Mouse (Mus musculus) ovary, adult 18-20 months (tissue): ENCODE data around the gene Grk2.
A peak's percentile ranks its signal among the peaks of the same experiment; 100 is the strongest.
"Not testable (repeated sequence)": the region's sequence is repeated elsewhere in the genome, so short reads cannot be mapped to it uniquely, and the experiment has no call there.

ENCODE experiments used
- DNase-seq: peaks from one replicate; pipeline ENCODE4 v3.0.0; 2022; ENCODE audit warnings: low spot score, mixed read lengths

The Grk2 gene

DNA sequence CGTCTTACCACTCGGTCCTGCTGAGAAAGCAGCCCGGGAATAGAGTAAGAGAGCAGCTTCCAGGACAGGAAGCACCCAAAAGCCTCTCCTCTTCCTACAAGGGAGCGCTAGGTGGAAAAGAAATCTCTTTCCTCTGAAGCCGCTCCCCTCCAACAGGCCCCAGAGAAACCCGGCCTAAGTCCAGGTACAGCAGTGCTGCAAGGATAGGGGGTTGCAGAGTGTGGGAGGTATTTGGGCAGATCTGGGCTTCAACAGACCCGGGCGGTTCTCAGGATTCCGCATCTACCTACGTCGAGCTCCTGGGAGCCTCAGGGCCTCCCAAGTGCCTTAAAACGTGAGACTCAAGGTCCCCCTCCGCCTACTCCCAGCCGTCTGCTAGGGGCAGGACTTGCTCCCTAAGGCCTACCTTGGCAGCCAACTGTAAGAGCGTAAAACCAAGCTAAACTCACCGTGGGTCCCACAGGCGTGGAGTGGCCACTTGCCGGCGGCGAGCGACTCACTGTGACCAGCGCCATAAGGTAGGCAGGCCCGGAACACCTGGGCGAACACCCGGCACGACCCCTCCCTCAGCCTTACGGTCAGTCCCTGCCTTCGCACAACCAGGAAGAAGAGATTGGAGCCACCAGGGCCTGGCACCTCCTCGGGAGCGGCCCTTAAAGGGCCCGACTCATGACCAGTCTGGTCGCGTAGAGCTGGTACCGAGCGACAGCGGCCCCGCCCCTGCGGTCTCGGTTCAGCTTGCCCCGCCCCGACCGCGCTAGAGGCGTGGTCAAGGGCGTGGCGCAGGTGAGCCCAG lies 37.3 kb downstream of the Grk2 start, which contains the start of gene Ssh3:
Gene Ssh3, minus strand, starts transcription at position 615 of the 796 bp plus-strand sequence.
- DNase-seq: peak; percentile 78

DNA sequence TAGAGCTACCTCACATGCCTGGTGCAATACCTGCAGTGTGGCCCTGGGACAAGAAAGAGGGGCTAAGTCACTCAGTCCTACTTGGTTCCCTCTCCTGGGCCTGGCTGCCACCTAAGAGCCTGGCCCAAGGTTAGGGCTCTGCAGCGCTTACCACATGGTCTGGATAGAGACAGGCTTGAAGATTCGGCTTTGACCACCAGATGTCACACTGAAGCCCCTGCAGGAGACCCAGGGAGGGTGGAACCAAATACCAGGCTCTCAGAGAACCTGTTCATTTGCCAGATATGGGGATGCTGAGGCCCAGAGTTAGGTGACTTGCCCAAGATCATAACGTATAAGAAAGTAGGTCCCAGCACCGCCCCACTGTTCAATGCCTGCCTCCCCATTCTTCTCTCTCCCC lies 40.1 kb downstream of the Grk2 start:
- no peak for DNase-seq

GRCm38 (mm10) chr19:4264171-4264780 lies 41.7 kb downstream of the Grk2 start:
- no peak for DNase-seq

DNA sequence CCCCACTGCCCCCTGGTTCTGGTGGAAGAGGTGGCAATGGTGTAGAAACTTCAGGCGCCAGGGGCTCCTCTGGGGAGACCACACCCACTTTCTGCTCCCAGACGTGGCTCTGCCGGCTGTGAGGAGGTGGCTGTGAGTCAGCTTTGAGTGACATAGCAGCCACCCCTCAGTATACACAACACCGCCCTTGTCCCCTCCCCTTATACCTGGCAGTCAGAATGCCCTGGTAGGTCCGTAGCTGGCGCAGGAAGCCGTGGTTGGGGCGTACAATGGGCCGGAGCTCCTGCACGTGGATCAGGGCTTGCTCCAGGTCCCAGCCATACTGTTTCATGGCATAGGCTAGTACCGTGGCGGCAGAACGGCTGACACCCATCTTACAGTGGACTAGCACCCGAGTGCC lies 42.3 kb downstream of the Grk2 start:
- DNase-seq: no peak

- no peak for DNase-seq
Measured at GRCm38 (mm10) chr19:4262756-4263155, 43.3 kb downstream of the Grk2 start.

GRCm38 (mm10) chr19:4261038-4261698 lies 44.9 kb downstream of the Grk2 start:
- DNase-seq: no peak

DNA sequence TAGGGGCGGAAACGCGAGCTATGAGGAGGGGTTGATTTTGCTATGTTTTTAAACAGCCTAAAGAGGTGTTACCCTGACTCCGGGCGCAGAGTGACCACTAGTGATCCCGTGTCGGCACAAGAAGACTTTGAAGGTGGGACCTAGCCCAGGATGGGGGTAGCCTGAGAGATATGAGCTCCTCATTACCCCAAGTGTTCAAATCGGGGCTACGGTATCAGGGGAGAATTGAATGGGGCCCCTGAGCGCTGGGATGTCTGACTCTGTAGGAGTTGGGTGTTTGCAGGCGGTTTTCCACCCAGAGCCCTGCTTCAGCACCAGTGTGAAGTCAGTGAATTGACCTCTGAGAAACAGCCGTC lies 48.1 kb downstream of the Grk2 start:
- DNase-seq: no peak

- DNase-seq: peak; percentile 83
Measured at GRCm38 (mm10) chr19:4257216-4257896, 48.7 kb downstream of the Grk2 start.

DNA sequence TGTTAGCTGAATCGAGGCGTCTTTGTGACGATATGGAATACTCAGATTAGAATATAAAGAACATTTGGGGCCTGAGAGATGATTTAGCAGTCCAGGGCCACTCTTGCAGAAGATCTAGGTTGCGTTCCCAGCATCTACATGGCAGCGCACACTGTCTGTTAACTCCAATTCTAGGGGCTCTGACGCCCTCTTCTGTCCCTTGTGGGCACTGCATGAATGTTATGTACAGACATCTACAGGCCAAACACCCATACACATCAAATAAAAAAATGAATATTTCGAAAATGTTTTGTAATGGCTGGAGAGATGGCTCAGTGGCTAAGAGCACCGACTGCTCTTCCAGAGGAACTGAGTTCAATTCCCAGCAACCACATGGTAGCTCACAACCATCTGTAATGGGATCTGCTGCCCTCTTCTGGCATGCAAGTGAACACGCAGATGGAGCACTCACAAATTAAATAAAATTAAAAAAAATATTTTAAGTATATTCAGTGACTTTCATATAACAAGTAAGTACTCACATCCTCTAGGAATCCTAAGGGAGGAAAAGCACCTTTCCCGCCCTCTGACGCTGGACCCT lies 50.3 kb downstream of the Grk2 start:
- no peak for DNase-seq

GRCm38 (mm10) chr19:4254230-4254629 lies 51.8 kb downstream of the Grk2 start:
- DNase-seq: no peak

- not testable (repeated sequence) for DNase-seq
Measured at GRCm38 (mm10) chr19:4248683-4249082, 57.3 kb downstream of the Grk2 start.

DNA sequence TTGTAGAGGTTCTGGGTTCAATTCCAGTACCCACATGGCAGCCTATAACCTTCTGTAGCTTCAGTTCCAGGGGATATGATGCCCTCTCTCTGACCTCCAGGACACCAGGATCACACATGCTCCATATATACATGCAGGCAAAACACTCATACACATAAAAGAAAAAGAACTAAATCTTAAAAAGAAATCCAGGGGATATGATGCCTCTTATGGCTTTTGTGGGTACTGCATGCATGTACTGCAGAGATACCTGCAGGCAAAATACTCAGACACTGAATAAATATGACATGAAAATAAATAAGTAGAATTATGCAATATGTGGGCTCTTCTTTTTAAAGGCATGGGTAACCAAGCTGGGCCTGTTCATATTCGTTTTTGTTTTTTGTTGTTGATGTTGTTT lies 59.0 kb downstream of the Grk2 start:
- no peak for DNase-seq

DNA sequence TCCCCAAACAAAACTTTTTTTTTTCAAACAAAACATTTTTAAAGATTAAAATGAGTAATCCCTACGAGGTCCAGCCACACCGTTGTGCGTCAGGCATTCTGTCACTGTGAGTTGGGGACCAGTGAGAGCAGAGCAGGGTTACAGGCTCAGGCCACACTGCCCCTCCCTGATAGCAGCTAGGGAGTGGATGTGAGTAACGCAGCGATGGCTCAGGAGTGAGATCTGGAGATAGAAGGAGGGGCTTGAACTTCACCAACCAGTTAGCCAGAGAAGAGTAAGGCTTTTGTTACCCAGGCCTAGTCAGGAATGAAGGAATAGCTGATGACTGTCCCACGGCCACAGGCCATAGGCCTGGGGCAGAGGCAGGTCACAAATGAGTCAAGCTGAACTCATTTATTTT lies 61.2 kb downstream of the Grk2 start:
- no peak for DNase-seq

GRCm38 (mm10) chr19:4242416-4242815 lies 63.6 kb downstream of the Grk2 start:
- DNase-seq: no peak

GRCm38 (mm10) chr19:4240247-4240668 lies 65.8 kb downstream of the Grk2 start:
- DNase-seq: no peak
